ENCODE assay signal across 7 mouse cellular contexts in the genomic region with DNA sequence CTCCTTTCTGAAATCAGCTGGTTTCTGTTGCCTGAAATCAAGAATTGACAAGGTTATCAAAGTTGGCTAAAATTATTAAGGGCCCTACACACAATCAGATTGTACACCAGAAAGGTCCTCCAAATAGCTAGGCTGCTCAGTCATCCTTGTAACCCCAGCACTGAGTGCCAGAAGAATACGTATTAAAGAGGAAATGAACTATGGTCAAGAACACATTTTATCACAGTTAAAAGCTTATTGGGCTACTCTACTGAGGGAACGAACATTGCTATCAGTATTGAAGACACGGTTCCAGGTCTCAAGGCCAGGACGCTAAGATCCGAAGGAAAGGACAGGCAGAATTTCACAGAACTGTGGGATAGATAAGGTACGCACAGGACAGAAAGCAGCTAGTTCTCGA. TPM values are rescaled to one million over a fixed set of nuclear protein-coding genes. Genes with fewer than 3 reads are reported as not detected.
A peak's percentile ranks its signal among the peaks of the same experiment; 100 is the strongest.
DNase-seq lines count a peak whose midpoint lies in the region; ATAC-seq and TF ChIP-seq lines count a peak whose summit lies in the region.

No protein-coding gene starts in this region.

- no peak for TF ChIP-seq POLR2A in embryonic fibroblast, embryonic 13.5 days (IDR thresholded peaks at IDR 0.05; ENCODE audit: low read depth, low read length)
- no peak for TF ChIP-seq POLR2A in small intestine, adult 2 months (IDR thresholded peaks at IDR 0.05; ENCODE audit: low read depth, low read length)

- WGBS in lung, embryonic 14.5 days, result 2% methylated on average over 7 of the region's 7 CpGs
- WGBS in limb, embryonic 13.5 days, result 10% methylated on average over 7 of the region's 7 CpGs
- WGBS in small intestine, adult 2 months, result under 1% methylated on average over 7 of the region's 7 CpGs

- no peak for TF ChIP-seq CTCF in lung, embryonic 14.5 days (IDR thresholded peaks at IDR 0.05; ENCODE audit: low read depth)
- TF ChIP-seq CTCF in embryonic fibroblast, embryonic 13.5 days (IDR thresholded peaks at IDR 0.05; ENCODE audit: borderline replicate concordance, insufficient read depth, low read length), result no peak
- no peak for TF ChIP-seq CTCF in small intestine, adult 2 months (IDR thresholded peaks at IDR 0.05; ENCODE audit: extremely low read depth, insufficient read length, insufficient replicate concordance, low read depth, low read length)

- no peaks in the 10 kb centered on the region for H3K27me3 ChIP-seq in lung, embryonic 14.5 days (ENCODE audit: insufficient read depth, low read length)
- H3K27me3 ChIP-seq in limb, embryonic 13.5 days, result no peaks in the 10 kb centered on the region
- H3K27me3 ChIP-seq in small intestine, adult 2 months (ENCODE audit: control insufficient read depth, insufficient read depth, low read length), result no peaks in the 10 kb centered on the region

- DNase-seq in lung, embryonic 14.5 days, result no peak
- no peak for DNase-seq in lung, adult 18-20 months
- no peak for DNase-seq in thymus, postnatal 0 days (ENCODE audit: low spot score)
- no peak for DNase-seq in left cerebral cortex, adult 18-20 months (ENCODE audit: low spot score in 2 of 2)

- H3K27ac ChIP-seq in lung, embryonic 14.5 days (ENCODE audit: low read depth), result 0 out of 2 replicates have a peak overlapping the region, but pooled peaks have one; percentile 42
- H3K27ac ChIP-seq in embryonic fibroblast, embryonic 13.5 days (ENCODE audit: insufficient read depth, low read length), result no peak overlapping the region
- H3K27ac ChIP-seq in limb, embryonic 13.5 days, result no peak overlapping the region
- H3K27ac ChIP-seq in small intestine, adult 2 months (ENCODE audit: insufficient read depth, low read depth, low read length), result peak overlapping the region; percentile 23

- peak overlapping the region; percentile 90 for H3K4me2 ChIP-seq in lung, embryonic 14.5 days
- peak overlapping the region; percentile 86 for H3K4me2 ChIP-seq in limb, embryonic 13.5 days (replicated peaks)

- H3K36me3 ChIP-seq in lung, embryonic 14.5 days (ENCODE audit: insufficient read depth), result no peaks in the 10 kb centered on the region
- H3K36me3 ChIP-seq in limb, embryonic 13.5 days, result no peaks in the 10 kb centered on the region
- peaks cover 6% of the 10 kb centered on the region; the same call in 1 of the 2 replicates for H3K36me3 ChIP-seq in small intestine, adult 2 months (ENCODE audit: control insufficient read depth, insufficient read depth, low read length)

- peak overlapping the region; percentile 41 for H3K9ac ChIP-seq in lung, embryonic 14.5 days
- H3K9ac ChIP-seq in limb, embryonic 13.5 days, result peak overlapping the region; percentile 70

- peak overlapping the region; percentile 51 for H3K4me3 ChIP-seq in lung, embryonic 14.5 days (ENCODE audit: low read depth, low read length)
- peak overlapping the region; percentile 54 for H3K4me3 ChIP-seq in embryonic fibroblast, embryonic 13.5 days (ENCODE audit: insufficient read depth, low read length)
- peak overlapping the region; percentile 57 for H3K4me3 ChIP-seq in limb, embryonic 13.5 days
- H3K4me3 ChIP-seq in small intestine, adult 2 months (ENCODE audit: low read depth, low read length), result peak overlapping the region; percentile 71

- peaks cover 3% of the 10 kb centered on the region; the same call in 1 of the 2 replicates for H3K4me1 ChIP-seq in lung, embryonic 14.5 days (ENCODE audit: insufficient read depth)
- no peaks in the 10 kb centered on the region for H3K4me1 ChIP-seq in embryonic fibroblast, embryonic 13.5 days (ENCODE audit: control insufficient read depth, insufficient read depth, low read length)
- H3K4me1 ChIP-seq in limb, embryonic 13.5 days, result peaks cover 7% of the 10 kb centered on the region
- H3K4me1 ChIP-seq in small intestine, adult 2 months (ENCODE audit: control insufficient read depth, insufficient read depth, insufficient read length, low read length), result peaks cover 8% of the 10 kb centered on the region; the same call in 1 of the 2 replicates

- ATAC-seq in lung, embryonic 14.5 days (ENCODE audit: insufficient read depth), result no peak
- no peak; the same call in 1 of the 2 replicates for ATAC-seq in limb, embryonic 13.5 days (ENCODE audit: low FRiP score, low read depth)

- H3K9me3 ChIP-seq in lung, embryonic 14.5 days (ENCODE audit: low read depth, low read length), result no peaks in the 10 kb centered on the region
- H3K9me3 ChIP-seq in limb, embryonic 13.5 days, result no peaks in the 10 kb centered on the region

RNA-seq across cellular contexts. Expression of a gene that starts 0.6 kb away (rescaled TPM):
- polyA plus RNA-seq in lung, embryonic 14.5 days (2014; fragmentation: Nextera tagmentation; extraction: Ambion mirVana), result 4.8 and 8.7 TPM in 2 replicates
- 7.2 and 14.8 TPM in 2 replicates for polyA plus RNA-seq in embryonic fibroblast, embryonic 13.5 days (2011; ENCODE audit: insufficient read length, low read depth, missing spikeins)
- 8.2 and 9.0 TPM in 2 replicates for polyA plus RNA-seq in limb, embryonic 13.5 days (2015; fragmentation: Nextera tagmentation; extraction: Ambion mirVana)
- polyA plus RNA-seq in small intestine, adult 2 months (2012; rRNA removed), result 0.17 and 1.5 TPM in 2 replicates
- polyA plus RNA-seq in thymus, postnatal 0 days (2015; fragmentation: Nextera tagmentation; extraction: Ambion mirVana), result 12.9 and 16.6 TPM in 2 replicates
- 10 to 100 TPM; 26.6 to 28.9 TPM for total RNA-seq in left cerebral cortex, adult 18-20 months (2021)

RNA-seq across cellular contexts. Expression of a gene that starts 19.7 kb away (rescaled TPM):
- polyA plus RNA-seq in lung, embryonic 14.5 days (2014; fragmentation: Nextera tagmentation; extraction: Ambion mirVana), result 4.6 and 4.7 TPM in 2 replicates
- 5.9 and 7.3 TPM in 2 replicates for polyA plus RNA-seq in embryonic fibroblast, embryonic 13.5 days (2011; ENCODE audit: insufficient read length, low read depth, missing spikeins)
- polyA plus RNA-seq in limb, embryonic 13.5 days (2015; fragmentation: Nextera tagmentation; extraction: Ambion mirVana), result 4.9 and 5.9 TPM in 2 replicates
- polyA plus RNA-seq in small intestine, adult 2 months (2012; rRNA removed), result 8.5 and 11.2 TPM in 2 replicates
- 3.5 and 4.0 TPM in 2 replicates for polyA plus RNA-seq in thymus, postnatal 0 days (2015; fragmentation: Nextera tagmentation; extraction: Ambion mirVana)
- 1 to 10 TPM; 2.6 to 4.3 TPM for total RNA-seq in left cerebral cortex, adult 18-20 months (2021)

RNA-seq across cellular contexts. Expression of a gene that starts 45.7 kb away (rescaled TPM):
- polyA plus RNA-seq in lung, embryonic 14.5 days (2014; fragmentation: Nextera tagmentation; extraction: Ambion mirVana), result 153 and 158 TPM in 2 replicates
- 321 and 336 TPM in 2 replicates for polyA plus RNA-seq in embryonic fibroblast, embryonic 13.5 days (2011; ENCODE audit: insufficient read length, low read depth, missing spikeins)
- 139 and 142 TPM in 2 replicates for polyA plus RNA-seq in limb, embryonic 13.5 days (2015; fragmentation: Nextera tagmentation; extraction: Ambion mirVana)
- 11.2 and 31.4 TPM in 2 replicates for polyA plus RNA-seq in small intestine, adult 2 months (2012; rRNA removed)
- polyA plus RNA-seq in thymus, postnatal 0 days (2015; fragmentation: Nextera tagmentation; extraction: Ambion mirVana), result 125 and 130 TPM in 2 replicates
- total RNA-seq in left cerebral cortex, adult 18-20 months (2021), result 100 to 1,000 TPM; 138 to 155 TPM

Comparison
In these comparisons a context has a peak if more than half of its experiments do, and no peak if none do; other contexts are left out.
1. H3K27ac ChIP-seq: peak in lung, embryonic 14.5 days (single experiment) and small intestine, adult 2 months (single experiment); none in embryonic fibroblast, embryonic 13.5 days (single experiment) and limb, embryonic 13.5 days (single experiment).
2. Peak in every context shown above with its lines, with median percentiles within 50 percentile points of each other: H3K4me3 ChIP-seq.